Mouse (Mus musculus) retina, adult 2 months (tissue): ENCODE results near the gene Scn4a.

Experiments
- DNase-seq: peaks from one replicate; pipeline ENCODE4 v3.0.0-alpha.2; 2012; ENCODE audit warnings: low read depth, low spot score

Scn4a gene

DNA sequence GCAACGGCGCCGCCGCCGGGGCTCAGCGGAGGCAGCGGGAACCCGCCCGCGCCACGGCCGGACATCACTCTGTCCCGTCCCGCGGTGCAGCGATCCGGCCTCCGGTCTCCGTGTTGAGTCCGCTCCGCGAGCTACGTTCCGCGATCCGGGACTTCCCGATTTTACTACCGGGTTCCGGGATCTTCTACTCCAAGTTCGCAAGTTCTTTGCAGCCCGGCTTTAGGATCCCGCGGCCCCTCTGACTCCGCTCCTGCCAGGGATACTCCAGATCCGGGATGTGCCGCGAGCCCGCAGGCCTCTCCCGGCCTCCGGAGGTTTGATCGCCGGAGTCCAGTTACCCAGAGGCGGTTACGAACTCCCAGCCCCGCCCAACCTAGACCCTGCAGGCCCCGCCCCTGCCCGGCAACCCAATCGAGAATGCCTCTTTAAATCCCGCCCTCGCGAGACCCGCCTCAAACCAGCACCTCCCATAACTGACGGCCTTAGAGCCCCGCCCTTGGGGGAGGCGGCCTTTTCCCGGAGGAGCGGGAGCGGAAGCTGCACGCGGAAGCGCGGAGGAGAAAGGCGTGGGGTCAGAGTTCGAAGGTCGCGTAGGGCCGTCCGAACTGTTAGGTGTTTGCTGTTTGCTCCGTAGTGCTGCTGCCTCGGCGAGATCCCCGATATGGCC, 80.3 kb downstream of the Scn4a start, which contains the start of gene Smarcd2:
Smarcd2 (minus strand) TSS at position 329 of the 667 bp plus-strand sequence.
- peak; percentile 93 for DNase-seq

DNA sequence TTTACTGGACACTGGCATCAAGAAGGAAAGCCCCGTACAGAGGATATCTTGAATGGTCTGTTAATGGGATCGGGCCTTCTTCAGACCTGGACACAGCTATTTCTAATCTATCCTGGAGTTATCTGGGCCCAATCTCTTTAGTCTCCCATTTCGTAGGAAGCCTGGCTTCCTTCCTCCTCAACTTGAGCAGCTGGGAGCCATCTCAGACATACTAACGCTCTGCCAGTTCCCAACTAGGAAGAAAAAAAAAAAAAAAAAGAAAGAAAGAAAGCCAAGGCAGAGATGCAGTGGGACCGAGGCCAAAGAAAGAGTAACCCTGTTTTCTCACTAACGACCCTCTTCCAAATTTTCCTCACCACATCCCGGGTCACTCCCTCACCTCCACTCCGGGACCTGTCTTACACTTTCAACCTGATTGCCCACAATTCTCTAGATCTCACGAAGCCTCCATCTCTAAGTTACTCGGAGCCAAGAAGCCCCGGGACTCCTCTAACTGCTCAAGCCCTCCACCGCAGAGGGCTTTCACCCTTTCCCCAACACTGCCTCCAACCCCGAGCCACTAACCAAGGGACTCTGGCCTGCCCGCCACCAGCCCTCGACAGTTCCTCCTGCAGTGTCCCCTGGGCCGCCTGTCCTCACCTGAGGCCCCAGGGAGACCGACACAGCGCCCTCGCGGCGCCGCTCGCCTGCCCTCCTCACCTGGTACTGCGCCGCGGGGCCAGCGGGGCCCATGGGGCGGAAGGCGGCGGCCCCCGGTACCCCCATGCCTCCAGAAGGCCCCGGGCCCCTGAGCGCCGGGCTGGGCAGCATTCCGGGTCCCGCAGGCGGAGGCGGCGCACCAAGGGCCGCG, 81.1 kb downstream of the Scn4a start:
- DNase-seq, result no peak

DNA sequence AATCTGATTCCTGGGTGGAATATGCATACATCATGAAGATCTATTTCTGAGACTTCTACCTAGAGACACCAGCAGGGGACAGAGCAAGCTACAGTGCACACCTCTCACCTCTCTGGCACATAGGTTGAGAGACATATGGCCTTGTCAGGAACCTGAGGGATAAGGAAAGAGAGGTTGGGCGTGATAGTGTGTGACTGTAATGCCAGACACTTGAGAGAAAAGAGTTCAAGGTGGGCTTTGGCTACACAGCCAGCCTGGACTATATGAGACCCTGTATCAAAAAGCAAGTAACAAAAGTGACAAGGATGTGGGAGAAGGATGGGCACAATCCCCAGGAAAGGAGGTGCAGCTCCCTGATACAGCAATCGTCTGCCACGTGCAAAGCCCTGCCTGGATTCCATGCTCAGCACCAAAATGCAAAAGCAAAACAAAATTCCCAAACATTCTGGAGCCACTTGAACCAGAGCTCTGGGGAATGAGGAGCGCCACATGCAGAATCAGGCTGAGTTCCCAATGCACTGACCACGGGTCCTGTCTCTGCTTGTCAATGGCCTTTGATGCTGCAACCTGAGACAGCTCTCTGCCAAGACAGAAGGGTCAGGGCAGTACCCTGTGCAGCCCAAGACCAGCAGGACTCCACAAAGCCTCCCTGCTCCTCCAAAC, 81.8 kb downstream of the Scn4a start:
- no peak for DNase-seq

DNA sequence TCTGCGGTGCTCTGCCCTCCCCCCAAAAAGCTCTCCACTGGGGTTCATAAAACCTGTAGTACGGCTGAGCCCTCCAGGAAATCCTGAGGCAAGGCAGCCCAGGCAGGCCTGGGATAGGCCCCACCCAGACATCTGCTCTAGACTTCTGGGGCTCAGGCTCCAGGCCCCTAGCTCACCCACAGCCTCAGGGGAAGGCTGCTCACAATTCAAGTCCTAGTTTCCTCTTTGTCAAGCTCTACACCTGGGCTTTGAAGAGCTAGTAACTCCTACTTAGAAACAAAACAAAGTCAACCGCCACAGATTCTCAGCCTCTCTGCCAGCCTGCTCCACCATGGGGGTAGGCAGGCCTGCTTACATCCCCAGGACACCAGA, 84.0 kb downstream of the Scn4a start:
- no peak for DNase-seq
